Mouse (Mus musculus): ENCODE results near the gene Kcnc1. TPM values are rescaled to one million over a fixed set of nuclear protein-coding genes. Genes with fewer than 3 reads are reported as not detected.

Gene Kcnc1
- total RNA-seq, 1 experiment from 2014 or later: not detected

Other genes with a start within 250 kb of the Kcnc1 start
- gene Abcc8, start 216.5 kb upstream of the Kcnc1 start, total RNA-seq (2017): not detected in 3 replicates
- not detected in 3 replicates for gene Ush1c, start 158.0 kb upstream of the Kcnc1 start, total RNA-seq (2017)
- gene Otog, start 155.5 kb upstream of the Kcnc1 start, total RNA-seq (2017): not detected in 3 replicates
- not detected in 3 replicates for gene Myod1, start 20.0 kb upstream of the Kcnc1 start, total RNA-seq (2017)
- gene Sergef, start 243.3 kb downstream of the Kcnc1 start, total RNA-seq (2017): 5.3 to 18.6 TPM (median 16.5 TPM) in 3 replicates